Mouse (Mus musculus): Measurements from ENCODE around the gene Fbxl3.

DNA sequence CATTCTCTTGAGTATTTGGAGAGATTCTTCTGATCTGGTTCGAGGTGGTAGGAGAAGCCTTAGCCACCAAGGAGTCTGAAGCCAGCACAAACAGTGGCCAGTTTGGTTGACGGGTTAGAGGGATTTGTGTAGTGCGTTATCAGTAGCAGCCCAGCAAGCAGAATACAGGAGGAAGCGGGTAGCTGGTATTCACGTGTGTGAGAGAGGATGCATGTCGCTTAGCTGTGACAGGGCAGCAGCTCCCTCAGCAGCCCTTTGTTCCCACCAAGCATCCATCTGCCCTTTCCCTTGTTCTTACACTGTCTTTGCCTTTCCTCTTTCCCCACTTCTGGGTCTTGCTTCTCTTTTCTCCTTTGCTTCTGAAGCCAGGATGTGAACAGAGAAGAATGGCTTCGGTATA is 24.2 kb downstream of the Fbxl3 start:
- TF ChIP-seq EP300 (IDR thresholded peaks at IDR 0.05) = no peak
- no peak for TF ChIP-seq CTCF (IDR thresholded peaks at IDR 0.05)

Measured in lung, postnatal 0 days (tissue).